Comparison of ENCODE assay signal across 11 mouse cellular contexts in genomic region chr11:72434963-72435693, GRCm38 (mm10). TPM values are rescaled to one million over a fixed set of nuclear protein-coding genes. Genes with fewer than 3 reads are reported as not detected.
DNase-seq lines count a peak whose midpoint lies in the region; ATAC-seq and TF ChIP-seq lines count a peak whose summit lies in the region.
"Had no signal": no experiment of that assay in that cellular context is flagged by ENCODE, and none has a peak within 500 bp of the region (broad histone marks: within the 10 kb centered on the region; RNA-seq: fewer than 3 reads in every experiment).

Gene Ggt6, plus strand, starts transcription at chr11:72435526.

- TF ChIP-seq CTCF in kidney, postnatal 0 days (IDR thresholded peaks at IDR 0.05; ENCODE audit: low read depth): peak; percentile 39

- H3K9me3 ChIP-seq in forebrain, embryonic 11.5 days (ENCODE audit: control insufficient read depth, low read length): no peaks in the 10 kb centered on the region
- H3K9me3 ChIP-seq in forebrain, embryonic 14.5 days (replicated peaks; ENCODE audit: control insufficient read depth, low read length): no peaks in the 10 kb centered on the region
- H3K9me3 ChIP-seq in kidney, postnatal 0 days (replicated peaks; ENCODE audit: low read length): no peaks in the 10 kb centered on the region

- DNase-seq in forebrain, embryonic 11.5 days (ENCODE audit: low spot score): peak; percentile 53
- no peak for DNase-seq in forebrain, embryonic 14.5 days (ENCODE audit: low spot score)
- DNase-seq in urinary bladder, adult 2 months (ENCODE audit: low spot score): peak; percentile 26
- no peak for DNase-seq in urinary bladder, adult 18-20 months (ENCODE audit: low spot score in 2 of 2)
- DNase-seq in kidney, postnatal 0 days (ENCODE audit: low spot score): peak; percentile 44
- DNase-seq in yolk sac, embryonic 10.5 days (ENCODE audit: low spot score): peak; percentile 83
- no peak for DNase-seq in urinary bladder, postnatal 25 days (ENCODE audit: low spot score)
- DNase-seq: right cerebral cortex, adult 18-20 months had no signal

- ATAC-seq in forebrain, embryonic 11.5 days (replicated peaks; ENCODE audit: low FRiP score): no peak
- no peak for ATAC-seq in forebrain, embryonic 14.5 days
- ATAC-seq in kidney, postnatal 0 days (replicated peaks; ENCODE audit: low FRiP score, low read depth): peak; percentile 75
- no peak for ATAC-seq in monocyte, adult 5-6 weeks (replicated peaks; ENCODE audit: insufficient number of reproducible peaks, low FRiP score, low TSS enrichment, poor library complexity, severe bottlenecking)

- no peaks in the 10 kb centered on the region for H3K4me1 ChIP-seq in forebrain, embryonic 11.5 days (replicated peaks; ENCODE audit: control insufficient read depth, insufficient read depth, low read length)
- no peaks in the 10 kb centered on the region for H3K4me1 ChIP-seq in forebrain, embryonic 14.5 days (ENCODE audit: control insufficient read depth, insufficient read depth, low read length)
- H3K4me1 ChIP-seq in kidney, postnatal 0 days (replicated peaks; ENCODE audit: insufficient read depth, low read length): peaks cover 5% of the 10 kb centered on the region; the same call in 1 of the 2 replicates

- H3K27me3 ChIP-seq in forebrain, embryonic 11.5 days (ENCODE audit: control insufficient read depth, insufficient read depth, low read length): no peaks in the 10 kb centered on the region
- no peaks in the 10 kb centered on the region for H3K27me3 ChIP-seq in forebrain, embryonic 14.5 days (replicated peaks; ENCODE audit: control insufficient read depth, insufficient read depth, low read length)
- H3K27me3 ChIP-seq in kidney, postnatal 0 days (ENCODE audit: insufficient read depth, low read length): no peaks in the 10 kb centered on the region

- no peaks in the 10 kb centered on the region for H3K36me3 ChIP-seq in forebrain, embryonic 11.5 days (ENCODE audit: control insufficient read depth, insufficient read depth, low read length)
- no peaks in the 10 kb centered on the region for H3K36me3 ChIP-seq in forebrain, embryonic 14.5 days (ENCODE audit: control insufficient read depth, insufficient read depth, low read length)
- no peaks in the 10 kb centered on the region for H3K36me3 ChIP-seq in kidney, postnatal 0 days (ENCODE audit: insufficient read depth, low read length)

- H3K27ac ChIP-seq in forebrain, embryonic 11.5 days (ENCODE audit: low read depth, low read length): no peak within 1 kb of the TSS
- no peak within 1 kb of the TSS for H3K27ac ChIP-seq in forebrain, embryonic 14.5 days (ENCODE audit: low read depth, low read length)
- peak within 1 kb of the TSS; percentile 60 for H3K27ac ChIP-seq in kidney, postnatal 0 days

- 67% methylated on average over 11 of the region's 11 CpGs for WGBS in forebrain, embryonic 11.5 days
- 66% methylated on average over 11 of the region's 11 CpGs for WGBS in forebrain, embryonic 14.5 days
- WGBS in kidney, postnatal 0 days: 52% methylated on average over 11 of the region's 11 CpGs

- H3K4me3 ChIP-seq in forebrain, embryonic 11.5 days (ENCODE audit: low read depth, low read length): no peak within 1 kb of the TSS
- no peak within 1 kb of the TSS for H3K4me3 ChIP-seq in forebrain, embryonic 14.5 days (ENCODE audit: low read depth, low read length)
- H3K4me3 ChIP-seq in kidney, postnatal 0 days (replicated peaks; ENCODE audit: low read depth, low read length): no peak within 1 kb of the TSS

- no peak within 1 kb of the TSS for H3K4me2 ChIP-seq in forebrain, embryonic 11.5 days (ENCODE audit: low read depth, low read length, severe bottlenecking)
- no peak within 1 kb of the TSS for H3K4me2 ChIP-seq in forebrain, embryonic 14.5 days (ENCODE audit: low read length)
- no peak within 1 kb of the TSS for H3K4me2 ChIP-seq in kidney, postnatal 0 days (ENCODE audit: low read length)
- H3K4me2 ChIP-seq: heart, embryonic 11.5 days; midbrain, embryonic 11.5 days had no signal

- no peak within 1 kb of the TSS for H3K9ac ChIP-seq in forebrain, embryonic 11.5 days (ENCODE audit: low read length)
- no peak within 1 kb of the TSS for H3K9ac ChIP-seq in forebrain, embryonic 14.5 days (ENCODE audit: low read length)
- no peak within 1 kb of the TSS for H3K9ac ChIP-seq in kidney, postnatal 0 days (ENCODE audit: low read depth, low read length)

RNA-seq across cellular contexts. Expression of gene Ggt6, which starts in this region (rescaled TPM):
- not detected in 2 replicates for polyA plus RNA-seq in forebrain, embryonic 11.5 days (2014; fragmentation: Nextera tagmentation; extraction: Ambion mirVana)
- polyA plus RNA-seq in forebrain, embryonic 14.5 days (2014; fragmentation: Nextera tagmentation; extraction: Ambion mirVana): not detected in 2 replicates
- polyA plus RNA-seq in urinary bladder, adult 2 months (2012; rRNA removed): 3.6 and 3.7 TPM in 2 replicates
- 3.3 and 3.8 TPM in 2 replicates for polyA plus RNA-seq in kidney, postnatal 0 days (2015; fragmentation: Nextera tagmentation; extraction: Ambion mirVana)
- total RNA-seq in monocyte, adult 5-6 weeks (2017): not detected in 3 replicates
- polyA plus RNA-seq: heart, embryonic 11.5 days; midbrain, embryonic 11.5 days had no signal

Comparison
In these comparisons a context has a peak if more than half of its experiments do, and no peak if none do; other contexts are left out.
1. DNase-seq: peak in urinary bladder, adult 2 months (single experiment), kidney, postnatal 0 days (single experiment) and yolk sac, embryonic 10.5 days (single experiment); none in forebrain, embryonic 14.5 days (single experiment), urinary bladder, adult 18-20 months (0 of 2) and urinary bladder, postnatal 25 days (single experiment).
2. Peak in DNase-seq in forebrain, embryonic 11.5 days; RNA of the gene not detected or under 1 TPM.